Mouse (Mus musculus) midbrain, embryonic 16.5 days (tissue): Measurements from ENCODE around the gene Irf2bp2. TPM values are rescaled to one million over a fixed set of nuclear protein-coding genes. Genes with fewer than 3 reads are reported as not detected.

Experiments used
- ATAC-seq: fragments of 200-750 bp; cut with Nextera tagmentation; 2 replicates; pipeline ENCODE4 v1.8.0; 2017; ENCODE audit warnings: moderate TSS enrichment
- H3K27ac ChIP-seq: fragments of 300-500 bp; sonication (generic); 2 replicates; pipeline ENCODE4 v1.5.1; 2014; ENCODE audit warnings: mild to moderate bottlenecking, low read length, mixed read lengths
- H3K27me3 ChIP-seq: fragments of 300-500 bp; sonication (generic); 2 replicates; pipeline ENCODE4 v1.6.1; 2014; ENCODE audit warnings: low read depth, low read length, mixed read lengths; ENCODE audit not compliant: control insufficient read depth, insufficient read depth
- H3K36me3 ChIP-seq: fragments of 300-500 bp; sonication (generic); 2 replicates; pipeline ENCODE4 v1.6.1; 2014; ENCODE audit warnings: mild to moderate bottlenecking, low read length, moderate library complexity, mixed read lengths; ENCODE audit not compliant: control insufficient read depth, insufficient read depth
- H3K4me1 ChIP-seq: fragments of 300-500 bp; sonication (generic); 2 replicates; pipeline ENCODE4 v1.6.1; 2014; ENCODE audit warnings: mild to moderate bottlenecking, low read length, mixed read lengths; ENCODE audit not compliant: control insufficient read depth, insufficient read depth
- H3K4me2 ChIP-seq: fragments of 300-500 bp; sonication (generic); 2 replicates; pipeline ENCODE4 v1.6.1; 2014; ENCODE audit warnings: mild to moderate bottlenecking, low read length, mixed read lengths
- H3K4me3 ChIP-seq: fragments of 300-500 bp; sonication (generic); 2 replicates; pipeline ENCODE4 v1.5.1; 2014; ENCODE audit warnings: low read depth, mild to moderate bottlenecking, low read length, moderate library complexity, mixed read lengths
- H3K9ac ChIP-seq: fragments of 300-500 bp; sonication (generic); 2 replicates; pipeline ENCODE4 v1.6.1; 2014; ENCODE audit warnings: low read depth, low read length, mixed read lengths
- H3K9me3 ChIP-seq: fragments of 300-500 bp; sonication (generic); replicated peaks from 2 replicates; pipeline ENCODE4 v1.6.1; 2014; ENCODE audit warnings: mild to moderate bottlenecking, low read length, mixed read lengths; ENCODE audit not compliant: control insufficient read depth, poor library complexity, severe bottlenecking
- WGBS: fragments of 180-500 bp; shearing (Covaris S2); extraction: QIAGEN DNeasy Blood & Tissue Kit; methylation state at CpG from one replicate; pipeline ENCODE4 v1.1.7; 2014; 5-methylcytosine and 5-hydroxymethylcytosine counted together
- polyA plus RNA-seq: library from polyadenylated mRNA; unstranded; fragments of >200 nt; fragmentation: Nextera tagmentation; extraction: Ambion mirVana; gene quantifications from 2 replicates; pipeline ENCODE4 v1.2.1, GENCODE M21; 2015

The Irf2bp2 gene
- polyA plus RNA-seq, 1 experiment from 2014 or later, result 9.6 TPM

DNA sequence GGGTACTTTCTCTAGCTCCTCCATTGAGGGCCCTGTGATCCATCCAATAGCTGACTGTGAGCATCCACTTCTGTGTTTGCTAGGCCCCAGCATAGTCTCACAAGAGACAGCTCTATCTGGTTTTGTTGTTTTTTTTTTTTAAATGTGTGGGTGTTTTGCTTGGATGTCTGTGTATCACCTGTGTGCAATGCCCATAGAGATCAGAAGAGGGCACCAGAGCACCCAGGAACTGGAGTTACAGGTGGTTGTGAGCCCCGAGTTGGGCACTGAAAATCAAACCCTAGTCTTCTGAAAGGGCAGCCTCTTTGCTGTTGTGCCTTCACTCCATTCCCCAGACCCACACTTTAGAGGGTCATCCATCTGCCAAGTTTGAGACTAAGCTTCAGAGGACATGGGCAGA, 13.7 kb downstream of the Irf2bp2 start:
- Histone ChIP-seq H3K27ac (no peak overlapping the region), H3K9me3 (no peaks in the 10 kb centered on the region), H3K27me3 (no peaks in the 10 kb centered on the region), H3K9ac (no peak overlapping the region), H3K4me2 (no peak overlapping the region), H3K4me1 (peaks cover 19% of the 10 kb centered on the region), H3K36me3 (no peaks in the 10 kb centered on the region), H3K4me3 (no peak overlapping the region)
- WGBS, result 100% methylated on average over 1 of the region's 1 CpGs
- no peak for ATAC-seq

DNA sequence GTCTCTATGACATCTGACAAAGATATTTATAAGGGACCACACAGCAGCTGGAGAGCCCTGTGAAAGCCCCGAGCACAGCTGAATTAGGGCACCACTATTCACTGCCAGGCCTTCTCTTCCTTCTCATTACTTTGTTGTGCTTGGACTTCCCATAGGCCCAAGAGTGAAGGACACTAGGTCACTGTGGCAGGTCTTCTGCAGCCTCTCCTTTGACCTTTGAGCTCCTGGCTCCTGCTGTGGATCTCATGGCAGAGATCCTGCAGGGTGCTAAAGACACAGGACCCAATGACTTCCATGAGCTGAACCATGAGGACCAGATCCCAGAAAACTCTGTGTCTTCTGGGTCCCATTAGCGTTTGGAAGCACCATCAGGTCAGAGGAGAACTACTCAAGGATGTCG, 15.1 kb downstream of the Irf2bp2 start:
- ATAC-seq, result no peak
- no peak overlapping the region for H3K27ac ChIP-seq

DNA sequence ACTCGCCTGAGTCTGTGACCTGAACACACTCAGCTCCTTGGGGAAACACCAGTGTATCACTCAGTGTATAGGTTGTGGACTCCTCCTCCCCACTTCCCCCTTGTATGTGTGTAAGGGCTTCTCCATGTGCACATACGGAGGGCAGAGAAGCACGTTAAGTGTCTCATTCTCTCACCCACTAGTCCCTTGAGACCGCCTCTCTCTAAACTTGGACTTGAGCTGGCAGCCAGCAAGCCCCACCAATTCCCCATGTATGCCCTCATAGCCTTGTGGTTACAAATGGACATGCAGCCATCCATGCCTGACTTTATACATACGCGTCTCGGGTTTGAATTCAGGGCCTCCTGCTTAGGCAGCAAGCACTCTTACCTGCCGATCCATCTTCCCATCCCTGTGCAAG, 16.9 kb downstream of the Irf2bp2 start:
- ATAC-seq, result no peak
- H3K4me1 ChIP-seq, result no peaks in the 10 kb centered on the region
- H3K27me3 ChIP-seq, result no peaks in the 10 kb centered on the region
- no peaks in the 10 kb centered on the region for H3K36me3 ChIP-seq
- H3K27ac ChIP-seq, result no peak overlapping the region
- H3K9ac ChIP-seq, result no peak overlapping the region
- H3K4me2 ChIP-seq, result no peak overlapping the region
- no peaks in the 10 kb centered on the region for H3K9me3 ChIP-seq
- no peak overlapping the region for H3K4me3 ChIP-seq
- 94% methylated on average over 8 of the region's 8 CpGs for WGBS

More for the DNA sequence above, 15.1 kb downstream of the Irf2bp2 start:
- Histone ChIP-seq H3K4me2 (no peak overlapping the region), H3K9ac (no peak overlapping the region), H3K36me3 (no peaks in the 10 kb centered on the region), H3K4me1 (peaks cover 7% of the 10 kb centered on the region; the same call in 1 of the 2 replicates), H3K4me3 (no peak overlapping the region), H3K27me3 (no peaks in the 10 kb centered on the region), H3K9me3 (no peaks in the 10 kb centered on the region)
- WGBS, result 83% methylated on average over 3 of the region's 3 CpGs

DNA sequence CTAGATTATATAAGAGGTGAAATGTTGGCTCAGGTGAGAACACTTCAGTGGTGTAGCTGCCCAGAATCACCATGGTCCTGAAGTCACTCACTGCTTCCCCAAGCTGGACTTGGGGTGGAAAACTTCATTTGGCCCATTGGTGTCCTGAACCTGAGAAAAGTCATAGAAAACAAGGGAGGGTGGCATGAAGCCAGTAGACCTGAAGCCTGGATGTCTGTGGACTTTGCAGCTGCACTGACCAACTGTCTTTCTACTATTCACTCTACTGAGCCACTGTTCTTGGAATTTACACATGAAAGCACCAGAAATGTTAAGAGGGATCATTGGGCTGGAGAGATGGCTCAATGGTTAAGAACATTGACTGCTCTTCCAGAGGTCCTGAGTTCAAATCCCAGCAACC, 17.7 kb downstream of the Irf2bp2 start:
- Histone ChIP-seq H3K4me1 (no peaks in the 10 kb centered on the region), H3K27me3 (no peaks in the 10 kb centered on the region), H3K9ac (no peak overlapping the region), H3K27ac (no peak overlapping the region), H3K36me3 (no peaks in the 10 kb centered on the region), H3K4me2 (no peak overlapping the region), H3K9me3 (no peaks in the 10 kb centered on the region), H3K4me3 (no peak overlapping the region)
- no peak for ATAC-seq

DNA sequence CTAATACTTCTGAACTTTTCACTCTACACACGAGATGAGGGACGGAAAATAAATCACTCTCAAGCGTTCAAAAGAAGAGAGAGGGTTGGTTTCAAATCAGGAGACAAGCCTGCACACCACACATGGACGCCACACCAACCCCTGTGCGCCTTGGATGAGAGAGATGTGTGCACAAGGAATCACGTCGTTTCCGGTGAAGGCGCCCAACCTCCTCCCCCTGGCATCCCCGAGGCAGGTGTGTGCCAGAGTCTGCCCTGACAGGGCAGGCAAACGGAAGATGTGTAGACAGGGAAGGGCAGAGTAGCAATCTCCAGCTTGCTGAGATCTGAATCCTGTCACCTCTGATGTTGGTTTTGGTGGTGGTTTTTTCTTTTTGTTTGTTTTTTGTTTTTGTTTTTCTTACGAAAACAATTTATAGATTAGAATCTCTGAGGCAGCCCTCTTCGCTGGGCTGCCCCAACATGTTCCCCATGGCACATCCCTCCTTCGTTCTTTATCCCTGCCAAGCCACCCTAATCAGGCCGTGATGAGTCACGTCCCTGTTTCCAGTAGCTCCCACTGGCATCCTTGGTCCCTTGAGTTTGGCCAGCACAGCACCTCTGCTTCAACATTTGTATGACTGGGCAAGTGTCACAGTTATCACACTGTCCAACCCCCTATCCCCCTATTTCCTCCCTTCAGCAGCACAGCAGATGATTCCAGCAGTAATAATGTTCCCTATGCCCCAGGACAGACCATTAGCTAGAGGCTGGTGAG, 18.7 kb downstream of the Irf2bp2 start:
- no peaks in the 10 kb centered on the region for H3K9me3 ChIP-seq
- peaks cover 8% of the 10 kb centered on the region for H3K4me1 ChIP-seq
- ATAC-seq, result no peak
- H3K4me3 ChIP-seq, result no peak overlapping the region
- no peak overlapping the region for H3K27ac ChIP-seq
- no peaks in the 10 kb centered on the region for H3K27me3 ChIP-seq
- 87% methylated on average over 16 of the region's 16 CpGs for WGBS
- no peak overlapping the region for H3K9ac ChIP-seq
- H3K4me2 ChIP-seq, result no peak overlapping the region
- no peaks in the 10 kb centered on the region for H3K36me3 ChIP-seq

DNA sequence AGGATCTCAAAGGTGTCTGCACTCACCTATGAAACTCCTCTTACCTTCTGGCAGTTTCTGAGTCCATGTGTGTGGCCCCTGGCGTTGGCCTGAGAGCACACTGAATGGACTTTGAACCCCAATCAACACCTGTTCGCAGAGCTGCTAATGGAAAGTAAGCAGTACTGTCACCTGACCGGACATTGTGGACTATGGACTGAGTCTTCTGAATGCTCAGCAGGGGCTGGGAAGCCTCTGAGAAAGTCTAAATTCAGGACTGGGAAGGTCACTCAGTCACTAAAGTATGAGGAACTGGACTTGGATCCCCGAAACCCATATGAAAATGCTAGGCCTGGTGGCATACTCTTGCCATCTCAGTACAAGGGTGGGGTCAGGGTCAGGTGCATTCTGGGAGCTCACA, 19.9 kb downstream of the Irf2bp2 start:
- ATAC-seq, result no peak
- H3K9me3 ChIP-seq, result no peaks in the 10 kb centered on the region
- WGBS, result 94% methylated on average over 4 of the region's 4 CpGs

DNA sequence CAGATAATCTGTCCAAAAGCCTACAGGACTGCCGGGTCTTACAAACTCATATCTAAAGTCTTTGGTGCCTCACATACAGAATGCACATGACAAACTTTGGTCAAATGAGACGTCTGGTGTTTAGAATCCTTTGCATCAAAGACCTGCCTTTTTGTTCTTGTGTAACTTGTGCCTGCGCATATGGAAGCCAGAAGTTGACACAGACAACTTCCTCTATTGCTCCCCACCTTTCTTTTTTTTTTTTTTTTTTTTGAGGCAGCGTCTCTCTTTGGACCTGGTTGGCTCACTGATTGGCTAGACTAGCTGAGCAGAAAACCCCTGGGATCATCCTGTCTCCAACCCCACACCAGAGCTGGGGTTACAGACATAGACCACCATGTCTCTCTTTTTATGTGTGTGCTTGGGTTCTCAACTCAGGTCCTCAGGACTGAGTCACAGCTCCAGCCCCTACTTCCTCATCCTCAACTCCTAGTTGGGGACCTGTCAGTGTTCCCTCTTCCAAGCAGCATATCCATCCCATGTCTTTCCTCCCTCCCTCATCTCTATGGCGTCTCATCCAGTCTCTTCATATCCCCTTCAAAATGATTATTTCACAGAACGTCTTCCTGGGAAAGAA, 20.6 kb downstream of the Irf2bp2 start:
- 89% methylated on average over 6 of the region's 6 CpGs for WGBS
- peaks cover 9% of the 10 kb centered on the region for H3K4me1 ChIP-seq
- ATAC-seq, result no peak

More for the DNA sequence above, 19.9 kb downstream of the Irf2bp2 start:
- Histone ChIP-seq H3K4me2 (no peak overlapping the region), H3K4me1 (peaks cover 9% of the 10 kb centered on the region), H3K27ac (no peak overlapping the region), H3K36me3 (no peaks in the 10 kb centered on the region), H3K9ac (no peak overlapping the region), H3K27me3 (no peaks in the 10 kb centered on the region), H3K4me3 (no peak overlapping the region)

DNA sequence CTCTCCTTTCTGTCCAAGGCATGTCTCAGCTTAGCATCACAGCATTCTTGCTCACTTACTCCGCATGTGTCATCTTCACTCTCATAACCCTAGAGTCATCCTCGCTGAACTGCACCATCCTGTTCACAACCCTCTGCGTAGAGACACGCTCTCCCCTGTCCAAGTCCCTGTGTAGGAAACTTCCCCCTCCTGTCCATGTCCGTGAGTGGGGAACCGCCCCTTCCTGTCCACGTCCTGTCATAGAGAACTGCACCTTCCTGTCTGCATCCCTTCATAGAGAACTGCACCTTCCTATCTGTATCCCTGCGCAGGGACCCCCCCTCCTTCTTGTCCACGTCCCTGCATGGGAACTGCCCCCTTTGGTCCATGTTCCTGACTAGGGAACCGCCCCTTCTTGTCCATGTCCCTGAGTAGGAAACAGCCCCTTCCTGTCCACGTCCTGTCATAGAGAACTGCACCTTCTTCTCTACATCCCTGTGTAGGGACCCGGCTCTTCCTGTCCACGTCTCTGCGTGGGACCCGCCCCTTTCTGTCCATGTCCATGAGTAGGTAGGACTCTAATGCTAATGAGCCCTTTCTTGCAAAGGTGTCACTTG, 22.6 kb downstream of the Irf2bp2 start:
- no peaks in the 10 kb centered on the region for H3K36me3 ChIP-seq
- ATAC-seq, result no peak
- H3K9ac ChIP-seq, result no peak overlapping the region
- H3K4me3 ChIP-seq, result no peak overlapping the region
- H3K27me3 ChIP-seq, result no peaks in the 10 kb centered on the region
- H3K9me3 ChIP-seq, result no peaks in the 10 kb centered on the region
- no peak overlapping the region for H3K27ac ChIP-seq
- WGBS, result 87% methylated on average over 15 of the region's 15 CpGs
- no peak overlapping the region for H3K4me2 ChIP-seq
- peaks cover 27% of the 10 kb centered on the region for H3K4me1 ChIP-seq

More for the DNA sequence above, 20.6 kb downstream of the Irf2bp2 start:
- Histone ChIP-seq H3K27me3 (no peaks in the 10 kb centered on the region), H3K4me2 (no peak overlapping the region), H3K4me3 (no peak overlapping the region), H3K9me3 (no peaks in the 10 kb centered on the region), H3K36me3 (no peaks in the 10 kb centered on the region), H3K27ac (no peak overlapping the region), H3K9ac (no peak overlapping the region)

DNA sequence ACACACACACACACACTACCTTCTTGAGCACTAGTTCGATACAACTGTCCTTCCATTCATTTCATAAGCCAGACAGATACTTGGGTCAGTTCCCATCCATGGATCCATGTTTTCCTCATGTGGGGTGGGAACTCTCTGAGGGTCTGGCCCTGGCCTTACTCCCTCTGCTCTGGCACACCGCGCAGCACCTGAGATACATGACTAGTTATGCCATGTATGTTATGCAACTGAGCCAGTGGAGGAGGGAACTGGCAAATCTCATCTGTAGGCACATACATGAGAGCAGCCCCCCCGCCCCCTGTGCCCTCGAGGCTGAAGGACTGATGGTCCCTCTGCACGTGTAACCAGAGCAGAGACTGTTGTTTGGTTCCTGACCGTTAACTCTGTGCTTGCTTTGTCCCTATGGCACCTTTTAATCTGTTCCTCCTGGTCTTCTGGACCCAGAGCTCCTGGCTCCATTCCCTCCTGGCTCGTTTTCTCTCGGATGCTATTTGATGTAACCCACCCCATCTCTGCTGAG, 23.2 kb downstream of the Irf2bp2 start:
- Histone ChIP-seq H3K9me3 (no peaks in the 10 kb centered on the region), H3K4me1 (peaks cover 29% of the 10 kb centered on the region), H3K36me3 (no peaks in the 10 kb centered on the region), H3K4me2 (no peak overlapping the region), H3K9ac (no peak overlapping the region), H3K27ac (no peak overlapping the region), H3K27me3 (no peaks in the 10 kb centered on the region), H3K4me3 (no peak overlapping the region)
- no peak for ATAC-seq
- 64% methylated on average over 9 of the region's 9 CpGs for WGBS
